Mouse (Mus musculus) ovary, adult 18-20 months (tissue): ENCODE measurements around the gene Psmb10.
A peak's percentile ranks its signal among the peaks of the same experiment; 100 is the strongest.
"Not testable (repeated sequence)": the region's sequence is repeated elsewhere in the genome, so short reads cannot be mapped to it uniquely, and the experiment has no call there.

Experiments
- DNase-seq: peaks from one replicate; pipeline ENCODE4 v3.0.0; 2022; ENCODE audit warnings: low spot score, mixed read lengths

Gene Psmb10

GRCm38 (mm10) chr8:105938306-105938669 is at the start of gene Psmb10:
Psmb10 (minus strand) TSS chr8:105938444.
- DNase-seq: no peak

GRCm38 (mm10) chr8:105983406-105983805 is 45.2 kb upstream of the Psmb10 start:
- DNase-seq: not testable (repeated sequence)

- DNase-seq: no peak
Measured at GRCm38 (mm10) chr8:105981146-105981545, 42.9 kb upstream of the Psmb10 start.

- DNase-seq: no peak
Measured at GRCm38 (mm10) chr8:105979325-105979724, 41.1 kb upstream of the Psmb10 start, which contains the start of gene Dpep3. Dpep3 (minus strand) TSS chr8:105979429.

- no peak for DNase-seq
Measured at GRCm38 (mm10) chr8:105975363-105975762, 37.1 kb upstream of the Psmb10 start.

GRCm38 (mm10) chr8:105971019-105971720 is 32.9 kb upstream of the Psmb10 start:
- DNase-seq: no peak

- no peak for DNase-seq
Measured at GRCm38 (mm10) chr8:105969367-105969766, 31.1 kb upstream of the Psmb10 start.

- no peak for DNase-seq
Measured at GRCm38 (mm10) chr8:105966692-105967311, 28.6 kb upstream of the Psmb10 start.

GRCm38 (mm10) chr8:105965905-105966341 is 27.7 kb upstream of the Psmb10 start, which contains the start of gene Slc12a4:
Slc12a4 (minus strand) TSS chr8:105966097.
- peak; percentile 73 for DNase-seq

GRCm38 (mm10) chr8:105965266-105965904 is 27.1 kb upstream of the Psmb10 start:
- peak; percentile 44 for DNase-seq

GRCm38 (mm10) chr8:105964506-105965265 is 26.4 kb upstream of the Psmb10 start:
- no peak for DNase-seq

- DNase-seq: no peak
Measured at GRCm38 (mm10) chr8:105961536-105961935, 23.3 kb upstream of the Psmb10 start.

- no peak for DNase-seq
Measured at GRCm38 (mm10) chr8:105961101-105961500, 22.9 kb upstream of the Psmb10 start.

- DNase-seq: peak; percentile 36
Measured at GRCm38 (mm10) chr8:105959350-105959749, 21.1 kb upstream of the Psmb10 start.

- no peak for DNase-seq
Measured at GRCm38 (mm10) chr8:105957813-105958212, 19.6 kb upstream of the Psmb10 start.

GRCm38 (mm10) chr8:105956556-105956955 is 18.3 kb upstream of the Psmb10 start:
- DNase-seq: no peak

GRCm38 (mm10) chr8:105951057-105951659 is 12.9 kb upstream of the Psmb10 start:
- DNase-seq: no peak

- DNase-seq: peak; percentile 43
Measured at GRCm38 (mm10) chr8:105949350-105949749, 11.1 kb upstream of the Psmb10 start.

GRCm38 (mm10) chr8:105943321-105943739 is 5.1 kb upstream of the Psmb10 start, which contains the start of gene Lcat:
Lcat (minus strand) TSS chr8:105943382.
- no peak for DNase-seq

GRCm38 (mm10) chr8:105942542-105942941 is 4.3 kb upstream of the Psmb10 start:
- no peak for DNase-seq

- DNase-seq: no peak
Measured at GRCm38 (mm10) chr8:105942026-105942425, 3.8 kb upstream of the Psmb10 start.
